Mouse (Mus musculus): ENCODE measurements around the gene Nxph2.
"Not testable (repeated sequence)": the region's sequence is repeated elsewhere in the genome, so short reads cannot be mapped to it uniquely, and the experiment has no call there.

Gene Nxph2

GRCm38 (mm10) chr2:23320746-23321585 lies at the start of gene Nxph2:
TSS of gene Nxph2 (plus strand) at chr2:23321246.
- in situ Hi-C loops (cut with MboI; ENCODE audit: low pct_unique_long_range_greater_than_20kb in 1 of 2, low sequenced_read_pairs in 2 of 2, unreplicated experiment in 1 of 2), result loop anchor here (25.0 kb wide), 1 partner anchor 241 kb away; the partner anchor contains the start of gene Spopl (in 2 of the 2)

GRCm38 (mm10) chr2:23290991-23291390 lies 30.1 kb upstream of the Nxph2 start:
- in situ Hi-C loops (cut with MboI; ENCODE audit: low pct_unique_long_range_greater_than_20kb in 1 of 2, low sequenced_read_pairs in 2 of 2, unreplicated experiment in 1 of 2), result not testable (repeated sequence)

GRCm38 (mm10) chr2:23314869-23315268 lies 6.2 kb upstream of the Nxph2 start:
- in situ Hi-C loops (cut with MboI; ENCODE audit: low pct_unique_long_range_greater_than_20kb in 1 of 2, low sequenced_read_pairs in 2 of 2, unreplicated experiment in 1 of 2), result loop anchor here (25.0 kb wide), 1 partner anchor 247 kb away; the partner anchor contains the start of gene Spopl (in 2 of the 2)

Measured in mouse embryonic stem cell (cell line).